Mouse (Mus musculus) liver, embryonic 14.5 days (tissue): ENCODE data around the gene Cox19. TPM values are rescaled to one million over a fixed set of nuclear protein-coding genes. Genes with fewer than 3 reads are reported as not detected.
A peak's percentile ranks its signal among the peaks of the same experiment; 100 is the strongest.

Source experiments
- ATAC-seq: fragments of 200-750 bp; cut with Nextera tagmentation; 2 replicates; pipeline ENCODE4 v1.8.0; 2017; ENCODE audit warnings: moderate number of reproducible peaks, mild to moderate bottlenecking, moderate library complexity; ENCODE audit not compliant: insufficient read depth
- DNase-seq, 3 experiments: peaks; one replicate each; pipeline ENCODE4 v3.0.0-alpha.2; 2012 to 2013; ENCODE audit warnings: low read depth in 3 of 3, low spot score in 3 of 3
- H3K27ac ChIP-seq: fragments of 300-500 bp; sonication (generic); 2 replicates; pipeline ENCODE4 v1.5.1; 2014; ENCODE audit warnings: moderate library complexity, mild to moderate bottlenecking, control low read depth, inconsistent platforms
- H3K27me3 ChIP-seq: fragments of 300-500 bp; sonication (generic); 2 replicates; pipeline ENCODE4 v1.6.1; 2014; ENCODE audit warnings: mild to moderate bottlenecking, low read length, moderate library complexity; ENCODE audit not compliant: control insufficient read depth, insufficient read depth
- H3K36me3 ChIP-seq: fragments of 300-500 bp; sonication (generic); replicated peaks from 2 replicates; pipeline ENCODE4 v1.6.1; 2014; ENCODE audit warnings: low read depth; ENCODE audit not compliant: control insufficient read depth, insufficient read depth
- H3K4me1 ChIP-seq, 2 experiments: fragments of 200-500 bp in 1 of 2; fragments of 300-500 bp in 1 of 2; sonication (generic) in 1 of 2; replicated peaks; 2 replicates each; pipeline ENCODE4 v1.6.1; 2012 to 2014; ENCODE audit warnings: antibody characterized with exemption in 1 of 2, inconsistent platforms in 1 of 2, low read length in 1 of 2; ENCODE audit not compliant: control insufficient read depth in 2 of 2, insufficient read depth in 2 of 2
- H3K4me2 ChIP-seq: fragments of 300-500 bp; sonication (generic); 2 replicates; pipeline ENCODE4 v1.6.1; 2014; ENCODE audit warnings: low read depth, mild to moderate bottlenecking, control low read depth, moderate library complexity
- H3K4me3 ChIP-seq, 2 experiments: fragments of 200-500 bp in 1 of 2; fragments of 300-500 bp in 1 of 2; sonication (generic) in 1 of 2; 2 replicates each; pipeline ENCODE4 v1.5.1; 2012 to 2014; ENCODE audit warnings: low read depth in 2 of 2, low read length in 2 of 2, mild to moderate bottlenecking in 2 of 2, control low read depth in 1 of 2, inconsistent platforms in 1 of 2, moderate library complexity in 1 of 2; ENCODE audit not compliant: insufficient read depth in 1 of 2
- H3K9ac ChIP-seq: fragments of 300-500 bp; sonication (generic); replicated peaks from 2 replicates; pipeline ENCODE4 v1.6.1; 2014; ENCODE audit warnings: mild to moderate bottlenecking, control low read depth, moderate library complexity
- H3K9me3 ChIP-seq: fragments of 300-500 bp; sonication (generic); 2 replicates; pipeline ENCODE4 v1.6.1; 2016; ENCODE audit warnings: low read length, mixed read lengths; ENCODE audit not compliant: control insufficient read depth
- CTCF ChIP-seq: IDR thresholded peaks from 2 replicates; pipeline ENCODE4 v1.5.1; 2016; ENCODE audit warnings: antibody characterized with exemption, low read depth, control low read depth
- EP300 ChIP-seq: IDR thresholded peaks from 2 replicates; pipeline ENCODE4 v1.6.1; 2016; ENCODE audit warnings: antibody characterized with exemption, low read depth
- WGBS: fragments of 180-500 bp; shearing (Covaris S2); extraction: QIAGEN DNeasy Blood & Tissue Kit; methylation state at CpG from one replicate; pipeline ENCODE4 v1.1.7; 2014; ENCODE audit not compliant: insufficient replicate concordance; 5-methylcytosine and 5-hydroxymethylcytosine counted together
- polyA plus RNA-seq, 2 experiments: library from polyadenylated mRNA; depleted of rRNA in 1 of 2; stranded (reverse) in 1 of 2; unstranded in 1 of 2; fragments of >200 nt; fragmentation: Nextera tagmentation in 1 of 2; extraction: Ambion mirVana in 1 of 2; gene quantifications; 2 replicates each; pipeline versions ENCODE4 v1.2.1 to v1.2.3; 2012 to 2014

The Cox19 gene
- polyA plus RNA-seq, 2 experiments: 23.3 to 61.4 TPM

- peak overlapping the region; percentile 96 for H3K9ac ChIP-seq
- no peak for TF ChIP-seq EP300
- TF ChIP-seq CTCF: no peak
- peaks cover 65 to 74% of the 10 kb centered on the region in 2 experiments for H3K4me1 ChIP-seq
- no peaks in the 10 kb centered on the region for H3K9me3 ChIP-seq
- H3K27ac ChIP-seq: peak overlapping the region; percentile 100
- ATAC-seq (no peak), DNase-seq (no peak)
- H3K4me2 ChIP-seq: peak overlapping the region; percentile 76
- H3K27me3 ChIP-seq: no peaks in the 10 kb centered on the region
- peaks cover 36% of the 10 kb centered on the region for H3K36me3 ChIP-seq
- WGBS: 52% methylated on average over 4 of the region's 4 CpGs
- H3K4me3 ChIP-seq: peak overlapping the region; percentile 2 to 70; a peak in 3 of 4 replicates
Observed at GRCm38 (mm10) chr5:139388195-139388570, 37.0 kb upstream of the Cox19 start.

- no peak for DNase-seq
- H3K27ac ChIP-seq: peak overlapping the region; percentile 100
- ATAC-seq: no peak
- no peaks in the 10 kb centered on the region for H3K27me3 ChIP-seq
- peak overlapping the region; percentile 76 for H3K4me2 ChIP-seq
- 69% methylated on average over 10 of the region's 10 CpGs for WGBS
- H3K36me3 ChIP-seq: peaks cover 29% of the 10 kb centered on the region
- peak overlapping the region in 1 of 2 experiments; percentile 70; a peak in 2 of 4 replicates for H3K4me3 ChIP-seq
- H3K9ac ChIP-seq: peak overlapping the region; percentile 96
- H3K4me1 ChIP-seq: peaks cover 69 to 80% of the 10 kb centered on the region in 2 experiments
- H3K9me3 ChIP-seq: no peaks in the 10 kb centered on the region
- no peak for TF ChIP-seq EP300
- TF ChIP-seq CTCF: no peak; the same call in 1 of the 2 replicates
Observed at GRCm38 (mm10) chr5:139387329-139388194, 36.3 kb upstream of the Cox19 start.

- ATAC-seq (no peak), DNase-seq (no peak)
- no peak for TF ChIP-seq CTCF
- no peak for TF ChIP-seq EP300
- Histone ChIP-seq H3K4me3 (no peak overlapping the region; a peak in 1 of 4 replicates), H3K4me2 (peak overlapping the region; percentile 37), H3K4me1 (peaks cover 75 to 82% of the 10 kb centered on the region in 2 experiments), H3K9ac (peak overlapping the region; percentile 32), H3K27ac (peak overlapping the region; percentile 100), H3K36me3 (peaks cover 16% of the 10 kb centered on the region), H3K9me3 (no peaks in the 10 kb centered on the region), H3K27me3 (no peaks in the 10 kb centered on the region)
- WGBS: 89% methylated on average over 5 of the region's 5 CpGs
Observed at GRCm38 (mm10) chr5:139386047-139386446, 34.8 kb upstream of the Cox19 start.

GRCm38 (mm10) chr5:139384531-139384930 is 33.3 kb upstream of the Cox19 start:
- H3K4me3 ChIP-seq: no peak overlapping the region
- no peaks in the 10 kb centered on the region for H3K27me3 ChIP-seq
- peaks cover 80 to 84% of the 10 kb centered on the region in 2 experiments for H3K4me1 ChIP-seq
- peak overlapping the region; percentile 36 for H3K27ac ChIP-seq
- 54% methylated on average over 10 of the region's 10 CpGs for WGBS
- H3K9ac ChIP-seq: peak overlapping the region; percentile 96
- H3K9me3 ChIP-seq: no peaks in the 10 kb centered on the region
- DNase-seq (no peak), ATAC-seq (no peak)
- TF ChIP-seq CTCF: no peak
- TF ChIP-seq EP300: no peak
- peaks cover 16% of the 10 kb centered on the region for H3K36me3 ChIP-seq
- peak overlapping the region; percentile 97 for H3K4me2 ChIP-seq

GRCm38 (mm10) chr5:139383234-139383633 is 32.0 kb upstream of the Cox19 start:
- no peaks in the 10 kb centered on the region for H3K27me3 ChIP-seq
- no peak for DNase-seq
- 31% methylated on average over 9 of the region's 9 CpGs for WGBS
- H3K9ac ChIP-seq: peak overlapping the region; percentile 96
- peak overlapping the region; percentile 84 to 96 for H3K4me3 ChIP-seq
- TF ChIP-seq CTCF (peak; percentile 31), EP300 (no peak)
- H3K27ac ChIP-seq: peak overlapping the region; percentile 99
- H3K4me2 ChIP-seq: peak overlapping the region; percentile 97
- peaks cover 80 to 84% of the 10 kb centered on the region in 2 experiments for H3K4me1 ChIP-seq
- ATAC-seq: no peak
- H3K36me3 ChIP-seq: peaks cover 16% of the 10 kb centered on the region
- H3K9me3 ChIP-seq: no peaks in the 10 kb centered on the region
